Mouse (Mus musculus) embryonic facial prominence, embryonic 10.5 days (tissue): ENCODE measurements around the gene Olfr1253. TPM values are rescaled to one million over a fixed set of nuclear protein-coding genes. Genes with fewer than 3 reads are reported as not detected.

Source experiments
- DNase-seq: peaks from one replicate; pipeline ENCODE4 v3.0.0-alpha.2; 2017; ENCODE audit warnings: low spot score
- H3K27ac ChIP-seq: fragments of 300-500 bp; sonication (generic); replicated peaks from 2 replicates; pipeline ENCODE4 v1.5.1; 2016; ENCODE audit warnings: mild to moderate bottlenecking
- H3K27me3 ChIP-seq: fragments of 300-500 bp; sonication (generic); replicated peaks from 2 replicates; pipeline ENCODE4 v1.6.1; 2016; ENCODE audit warnings: low read depth, mild to moderate bottlenecking; ENCODE audit not compliant: poor library complexity, severe bottlenecking
- H3K36me3 ChIP-seq: fragments of 300-500 bp; sonication (generic); replicated peaks from 2 replicates; pipeline ENCODE4 v1.6.1; 2016; ENCODE audit warnings: mild to moderate bottlenecking, moderate library complexity
- H3K4me1 ChIP-seq: fragments of 300-500 bp; sonication (generic); 2 replicates; pipeline ENCODE4 v1.6.1; 2016
- H3K4me3 ChIP-seq: fragments of 300-500 bp; sonication (generic); 2 replicates; pipeline ENCODE4 v1.5.1; 2016; ENCODE audit warnings: mild to moderate bottlenecking, moderate library complexity
- H3K9me3 ChIP-seq: fragments of 300-500 bp; sonication (generic); 2 replicates; pipeline ENCODE4 v1.6.1; 2016; ENCODE audit warnings: mild to moderate bottlenecking
- WGBS: fragments of 180-500 bp; shearing (Covaris S2); methylation state at CpG from one replicate; pipeline ENCODE4 v1.1.7; 2016; 5-methylcytosine and 5-hydroxymethylcytosine counted together
- polyA plus RNA-seq: library from polyadenylated mRNA; unstranded; fragments of >200 nt; fragmentation: Nextera tagmentation; extraction: Ambion mirVana; gene quantifications from 2 replicates; pipeline ENCODE4 v1.2.1, GENCODE M21; 2016

Olfr1253 gene
- not detected in 2 replicates for polyA plus RNA-seq

DNA sequence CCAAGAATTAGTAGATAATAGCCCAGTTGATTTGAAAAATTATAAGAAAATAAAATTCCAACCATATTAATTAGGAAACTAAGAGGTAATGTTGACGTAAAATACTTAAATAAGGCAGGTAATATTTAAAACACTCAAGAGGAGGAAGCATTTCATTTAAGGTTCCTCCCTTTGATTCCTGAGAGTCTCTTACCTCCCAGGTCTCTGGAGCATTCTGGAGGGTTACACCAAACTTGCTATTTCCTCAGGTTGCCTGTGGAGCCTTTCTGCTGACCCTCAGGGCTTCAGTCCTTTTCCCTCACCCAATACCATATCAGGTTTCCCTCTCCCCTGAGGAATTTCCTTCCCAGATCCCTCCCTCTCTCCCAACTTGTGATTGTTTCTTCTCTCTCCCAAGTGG is at the start of gene Olfr1253:
TSS of gene Olfr1253 (minus strand) at position 101 of the 400 bp plus-strand sequence.
- DNase-seq: no peak
- 91% methylated on average over 1 of the region's 1 CpGs for WGBS
- H3K27ac ChIP-seq: no peak within 1 kb of the TSS

DNA sequence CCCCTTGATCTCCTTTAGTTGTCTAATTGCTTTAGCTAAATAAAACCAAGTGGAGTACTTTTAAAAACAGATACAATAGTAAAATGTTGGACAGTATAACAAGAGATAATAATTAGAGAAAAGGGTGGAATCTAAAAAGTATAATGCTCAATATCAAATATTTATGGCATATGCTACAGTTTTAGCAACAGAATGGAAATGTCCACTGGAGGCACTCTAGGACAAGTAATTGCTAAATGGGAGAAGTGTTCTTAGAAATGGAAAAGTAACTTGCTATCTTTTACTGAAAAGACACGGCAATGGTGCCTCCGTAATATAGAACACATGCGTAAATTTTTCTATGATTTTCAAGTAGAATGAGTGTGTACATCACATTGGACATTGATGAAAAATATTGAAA is 42.7 kb upstream of the Olfr1253 start:
- Histone ChIP-seq H3K4me1 (no peaks in the 10 kb centered on the region), H3K36me3 (no peaks in the 10 kb centered on the region)
- 95% methylated on average over 3 of the region's 3 CpGs for WGBS

More for the DNA sequence above, at the start of gene Olfr1253:
- Histone ChIP-seq H3K4me3 (no peak within 1 kb of the TSS), H3K4me1 (no peaks in the 10 kb centered on the region), H3K36me3 (no peaks in the 10 kb centered on the region), H3K27me3 (no peaks in the 10 kb centered on the region), H3K9me3 (no peaks in the 10 kb centered on the region)

GRCm38 (mm10) chr2:89793519-89793918 is 36.6 kb upstream of the Olfr1253 start, which contains the start of gene Olfr1254:
Gene Olfr1254, minus strand, starts transcription at chr2:89793619.
- no peaks in the 10 kb centered on the region for H3K36me3 ChIP-seq
- H3K9me3 ChIP-seq: no peaks in the 10 kb centered on the region
- no peaks in the 10 kb centered on the region for H3K4me1 ChIP-seq
- no peaks in the 10 kb centered on the region for H3K27me3 ChIP-seq
- H3K27ac ChIP-seq: no peak within 1 kb of the TSS
- no peak within 1 kb of the TSS for H3K4me3 ChIP-seq
- DNase-seq: no peak

More for the DNA sequence above, 42.7 kb upstream of the Olfr1253 start:
- no peaks in the 10 kb centered on the region for H3K27me3 ChIP-seq
- no peak overlapping the region for H3K4me3 ChIP-seq
- H3K9me3 ChIP-seq: no peaks in the 10 kb centered on the region
- no peak overlapping the region for H3K27ac ChIP-seq
- DNase-seq: no peak

- Histone ChIP-seq H3K9me3 (0 out of 2 replicates have a peak, but pooled peaks cover 2% of the 10 kb centered on the region), H3K4me1 (no peaks in the 10 kb centered on the region), H3K27me3 (no peaks in the 10 kb centered on the region), H3K4me3 (no peak within 1 kb of the TSS), H3K27ac (no peak within 1 kb of the TSS), H3K36me3 (no peaks in the 10 kb centered on the region)
- no peak for DNase-seq
- 56% methylated on average over 1 of the region's 1 CpGs for WGBS
Measured at GRCm38 (mm10) chr2:89724912-89725311, 32.0 kb downstream of the Olfr1253 start, which contains the start of gene Olfr1252. Gene Olfr1252, minus strand, starts transcription at chr2:89725012.

Other genes starting within 250 kb of the Olfr1253 start
- gene Olfr1243, start 225.6 kb downstream of the Olfr1253 start, polyA plus RNA-seq: not detected in 2 replicates
- not detected in 2 replicates for gene Olfr1245, start 178.6 kb downstream of the Olfr1253 start, polyA plus RNA-seq
- gene Olfr1246, start 163.9 kb downstream of the Olfr1253 start, polyA plus RNA-seq: not detected in 2 replicates
- not detected in 2 replicates for gene Olfr1247, start 143.0 kb downstream of the Olfr1253 start, polyA plus RNA-seq
- not detected in 2 replicates for gene Olfr1248, start 138.8 kb downstream of the Olfr1253 start, polyA plus RNA-seq
- not detected in 2 replicates for gene Olfr1249, start 122.1 kb downstream of the Olfr1253 start, polyA plus RNA-seq
- not detected in 2 replicates for gene Olfr1250, start 95.6 kb downstream of the Olfr1253 start, polyA plus RNA-seq
- gene Olfr1251, start 85.2 kb downstream of the Olfr1253 start, polyA plus RNA-seq: not detected in 2 replicates
- gene Olfr1252, start 32.1 kb downstream of the Olfr1253 start, polyA plus RNA-seq: not detected in 2 replicates
- not detected in 2 replicates for gene Olfr1254, start 36.5 kb upstream of the Olfr1253 start, polyA plus RNA-seq
- not detected in 2 replicates for gene Olfr1255, start 55.0 kb upstream of the Olfr1253 start, polyA plus RNA-seq
- not detected in 2 replicates for gene Olfr1256, start 84.5 kb upstream of the Olfr1253 start, polyA plus RNA-seq
- gene Olfr48, start 91.1 kb upstream of the Olfr1253 start, polyA plus RNA-seq: not detected in 2 replicates
- not detected in 2 replicates for gene Olfr1257, start 121.3 kb upstream of the Olfr1253 start, polyA plus RNA-seq
- gene Olfr1258, start 170.2 kb upstream of the Olfr1253 start, polyA plus RNA-seq: not detected in 2 replicates
- not detected in 2 replicates for gene Olfr1259, start 191.6 kb upstream of the Olfr1253 start, polyA plus RNA-seq
- gene Olfr1260, start 217.2 kb upstream of the Olfr1253 start, polyA plus RNA-seq: not detected in 2 replicates
- gene Olfr1261, start 234.1 kb upstream of the Olfr1253 start, polyA plus RNA-seq: not detected in 2 replicates
- gene Olfr1262, start 243.1 kb upstream of the Olfr1253 start, polyA plus RNA-seq: not detected in 2 replicates